Mouse (Mus musculus) forebrain, embryonic 16.5 days (tissue): ENCODE data around the gene Adgre4. TPM values are rescaled to one million over a fixed set of nuclear protein-coding genes. Genes with fewer than 3 reads are reported as not detected.
"Not testable (repeated sequence)": the region's sequence is repeated elsewhere in the genome, so short reads cannot be mapped to it uniquely, and the experiment has no call there.

ENCODE experiments used
- ATAC-seq: fragments of 200-750 bp; cut with Nextera tagmentation; 2 replicates; pipeline ENCODE4 v1.8.0; 2017; ENCODE audit warnings: mild to moderate bottlenecking, moderate library complexity
- H3K27ac ChIP-seq: fragments of 300-500 bp; sonication (generic); 2 replicates; pipeline ENCODE4 v1.5.1; 2014; ENCODE audit warnings: low read length, control low read depth
- H3K27me3 ChIP-seq: fragments of 300-500 bp; sonication (generic); replicated peaks from 2 replicates; pipeline ENCODE4 v1.6.1; 2014; ENCODE audit warnings: low read length; ENCODE audit not compliant: control insufficient read depth, insufficient read depth
- H3K36me3 ChIP-seq: fragments of 300-500 bp; sonication (generic); 2 replicates; pipeline ENCODE4 v1.6.1; 2014; ENCODE audit not compliant: control insufficient read depth, insufficient read depth
- H3K4me1 ChIP-seq: fragments of 300-500 bp; sonication (generic); replicated peaks from 2 replicates; pipeline ENCODE4 v1.6.1; 2014; ENCODE audit warnings: low read length; ENCODE audit not compliant: control insufficient read depth, insufficient read depth
- H3K4me2 ChIP-seq: fragments of 300-500 bp; sonication (generic); 2 replicates; pipeline ENCODE4 v1.6.1; 2014; ENCODE audit warnings: mild to moderate bottlenecking, low read length, control low read depth
- H3K4me3 ChIP-seq: fragments of 300-500 bp; sonication (generic); replicated peaks from 2 replicates; pipeline ENCODE4 v1.5.1; 2014; ENCODE audit warnings: mild to moderate bottlenecking, low read length, control low read depth
- H3K9ac ChIP-seq: fragments of 300-500 bp; sonication (generic); replicated peaks from 2 replicates; pipeline ENCODE4 v1.6.1; 2014; ENCODE audit warnings: low read depth, low read length, control low read depth
- H3K9me3 ChIP-seq: fragments of 300-500 bp; sonication (generic); 2 replicates; pipeline ENCODE4 v1.6.1; 2016; ENCODE audit warnings: low read length; ENCODE audit not compliant: control insufficient read depth
- WGBS: fragments of 180-500 bp; shearing (Covaris S2); extraction: QIAGEN DNeasy Blood & Tissue Kit; methylation state at CpG from one replicate; pipeline ENCODE4 v1.1.7; 2014; 5-methylcytosine and 5-hydroxymethylcytosine counted together
- polyA plus RNA-seq: library from polyadenylated mRNA; unstranded; fragments of >200 nt; fragmentation: Nextera tagmentation; extraction: Ambion mirVana; gene quantifications from 2 replicates; pipeline ENCODE4 v1.2.1, GENCODE M21; 2015

Adgre4 gene
- polyA plus RNA-seq, 1 experiment from 2014 or later, result 0.09 TPM

GRCm38 (mm10) chr17:55892406-55892955, 142.7 kb downstream of the Adgre4 start:
- not testable (repeated sequence) for H3K27me3 ChIP-seq, ATAC-seq, H3K9me3 ChIP-seq, H3K36me3 ChIP-seq, H3K4me1 ChIP-seq
- Histone ChIP-seq H3K27ac (peak overlapping the region; percentile 33; the same call in 1 of the 2 replicates), H3K4me2 (peak overlapping the region; percentile 57), H3K4me3 (peak overlapping the region; percentile 50), H3K9ac (peak overlapping the region; percentile 50; the same call in 1 of the 2 replicates)
- 14% methylated on average over 6 of the region's 8 CpGs for WGBS

GRCm38 (mm10) chr17:55903087-55903486, 153.3 kb downstream of the Adgre4 start:
- no peak for ATAC-seq
- Histone ChIP-seq H3K9me3 (0 out of 2 replicates have a peak, but pooled peaks cover 5% of the 10 kb centered on the region), H3K27me3 (no peaks in the 10 kb centered on the region), H3K4me1 (no peaks in the 10 kb centered on the region), H3K36me3 (peaks cover 8% of the 10 kb centered on the region), H3K4me2 (no peak overlapping the region), H3K27ac (no peak overlapping the region), H3K4me3 (no peak overlapping the region), H3K9ac (no peak overlapping the region)
- 70% methylated on average over 2 of the region's 2 CpGs for WGBS

Other genes starting within 250 kb of the Adgre4 start
- gene Vmn2r118, start 124.8 kb upstream of the Adgre4 start, polyA plus RNA-seq, result 0.04 and 0.05 TPM in 2 replicates
- gene Pot1b, start 37.4 kb upstream of the Adgre4 start, polyA plus RNA-seq, result 7.8 and 11.7 TPM in 2 replicates
- gene Zfp119a, start 128.9 kb downstream of the Adgre4 start, polyA plus RNA-seq, result 13.1 and 14.4 TPM in 2 replicates
- 17.0 and 18.0 TPM in 2 replicates for gene Zfp959, start 142.1 kb downstream of the Adgre4 start, polyA plus RNA-seq
- 6.7 and 8.3 TPM in 2 replicates for gene Zfp119b, start 199.5 kb downstream of the Adgre4 start, polyA plus RNA-seq
- 3.0 and 4.2 TPM in 2 replicates for gene Ebi3, start 202.7 kb downstream of the Adgre4 start, polyA plus RNA-seq
- gene Yju2, start 209.1 kb downstream of the Adgre4 start, polyA plus RNA-seq, result 26.8 and 27.0 TPM in 2 replicates
- 98.2 and 129 TPM in 2 replicates for gene Shd, start 220.5 kb downstream of the Adgre4 start, polyA plus RNA-seq
- 144 and 179 TPM in 2 replicates for gene Fsd1, start 236.5 kb downstream of the Adgre4 start, polyA plus RNA-seq